Mouse (Mus musculus) R1 (cell line): Measurements from ENCODE around the gene Chmp5.
"Not testable (repeated sequence)": the region's sequence is repeated elsewhere in the genome, so short reads cannot be mapped to it uniquely, and the experiment has no call there.

Experiments used
- DNase-seq: peaks from one replicate; pipeline ENCODE4 v3.0.0-alpha.2; 2018; ENCODE audit warnings: low read depth, low spot score

Chmp5 gene

DNA sequence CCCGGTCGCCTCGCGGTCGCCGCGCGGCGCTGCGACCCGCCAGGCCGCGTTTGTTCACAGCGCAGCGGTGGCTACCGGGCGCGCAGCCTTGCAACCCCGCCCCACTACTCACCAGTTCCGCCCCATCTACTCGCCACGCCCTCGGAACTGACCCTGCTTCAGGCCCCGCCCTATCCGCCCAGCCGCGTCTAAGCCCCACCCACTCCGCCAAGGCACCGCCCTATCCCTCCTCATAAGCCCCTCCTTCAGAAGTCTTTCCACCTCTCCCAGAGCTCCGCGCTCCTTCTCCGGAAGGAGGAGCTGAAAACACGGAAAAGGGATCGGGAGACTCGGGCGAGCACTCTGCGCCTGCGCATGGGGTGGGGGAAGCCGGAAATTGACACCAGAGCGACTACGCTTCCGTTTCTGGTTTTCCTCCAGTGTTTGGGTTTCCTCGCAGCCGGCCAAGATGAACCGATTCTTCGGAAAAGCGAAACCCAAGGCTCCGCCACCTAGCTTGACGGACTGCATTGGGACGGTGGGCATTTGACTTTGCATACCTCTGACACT lies at the start of gene Chmp5, which contains the start of gene Bag1:
Gene Chmp5 (plus strand): TSS at position 248 of the 549 bp plus-strand sequence.
Gene Bag1 (minus strand): TSS at position 135 of the 549 bp plus-strand sequence.
- peak; percentile 99 for DNase-seq

DNA sequence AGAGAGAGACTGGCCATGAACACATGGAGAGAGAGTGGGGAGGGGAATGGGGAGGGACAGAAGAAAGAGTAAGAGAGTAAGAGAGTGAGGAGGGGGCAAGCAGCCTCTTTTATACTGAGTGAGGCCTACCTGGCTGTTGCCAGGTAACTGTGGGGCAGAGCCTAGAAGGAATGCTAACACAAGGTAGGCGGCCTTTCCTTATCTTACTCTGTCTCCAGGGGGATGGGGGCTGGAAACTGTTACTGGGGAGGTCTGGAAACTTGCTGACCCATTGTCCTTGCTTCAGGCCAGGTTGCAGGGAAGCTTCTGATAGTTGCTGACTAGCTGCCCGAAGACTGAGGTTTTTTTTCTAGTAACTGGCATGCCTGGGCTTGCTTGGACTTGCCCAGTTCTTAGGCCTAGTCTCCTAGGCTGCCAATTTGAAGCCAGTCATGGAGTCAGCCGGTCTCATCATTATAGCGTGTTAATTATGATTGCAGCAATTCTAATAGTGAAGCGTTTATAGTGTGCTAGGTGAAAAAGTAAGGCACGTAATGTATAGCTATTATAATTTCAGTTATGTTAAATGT lies 49.6 kb upstream of the Chmp5 start:
- peak; percentile 85 for DNase-seq

DNA sequence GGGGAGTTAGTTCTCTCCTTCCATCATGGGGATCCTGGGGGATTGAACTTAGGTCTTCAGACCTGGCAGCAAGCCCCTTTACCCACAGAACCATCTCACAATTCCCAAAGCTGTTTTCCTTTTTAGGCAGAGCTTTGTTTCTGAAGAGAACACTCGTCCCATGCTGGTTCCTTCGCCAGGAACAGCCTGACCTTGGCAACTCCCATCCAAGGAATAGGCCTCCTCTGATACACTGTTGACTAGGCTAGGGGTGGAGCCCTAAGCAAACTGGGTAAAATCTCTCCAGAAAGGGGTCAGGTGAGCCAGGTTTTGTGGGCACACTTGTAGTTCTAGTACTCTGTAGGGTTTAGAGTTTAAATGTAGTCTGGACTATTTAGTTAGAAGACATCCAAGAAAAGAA lies 48.9 kb upstream of the Chmp5 start:
- DNase-seq: peak; percentile 47

DNA sequence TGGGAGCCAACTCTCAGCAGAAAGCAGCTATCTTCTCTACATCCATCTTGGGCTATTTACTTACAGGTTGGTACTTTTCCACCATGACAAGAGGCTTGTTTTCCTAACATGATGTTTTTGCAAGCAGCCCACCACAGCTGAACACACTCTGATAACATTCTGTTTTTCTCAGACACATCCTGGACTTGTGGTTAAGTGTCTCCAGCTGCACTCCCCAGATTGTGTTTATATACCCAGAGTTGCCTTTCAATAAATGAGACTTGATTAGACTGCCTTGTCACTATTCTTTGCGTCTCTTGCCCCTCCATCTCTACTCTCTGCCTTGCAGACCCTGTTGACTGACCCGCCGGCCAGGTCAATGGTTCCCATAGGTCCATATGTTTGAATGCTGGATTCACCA lies 48.1 kb upstream of the Chmp5 start:
- DNase-seq: no peak

DNA sequence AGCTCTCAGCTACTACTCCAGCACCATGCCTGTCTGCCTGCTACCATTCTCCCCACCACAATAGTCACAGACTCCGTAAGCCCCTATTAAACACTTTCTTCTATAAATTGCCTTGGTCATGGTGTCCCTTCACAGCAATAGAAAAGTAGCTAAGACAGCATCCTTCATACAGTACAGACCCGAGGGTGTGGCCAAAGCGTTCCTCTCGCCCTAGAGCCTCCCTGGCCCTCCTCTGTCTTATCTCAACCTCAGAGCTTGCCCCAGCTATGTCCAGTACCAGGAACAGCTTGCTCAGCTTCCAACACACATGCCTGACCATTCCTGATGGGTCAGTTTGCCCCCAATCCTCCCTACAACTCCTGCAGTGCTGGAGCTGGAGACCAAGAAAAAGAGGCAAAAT lies 47.6 kb upstream of the Chmp5 start:
- no peak for DNase-seq

DNA sequence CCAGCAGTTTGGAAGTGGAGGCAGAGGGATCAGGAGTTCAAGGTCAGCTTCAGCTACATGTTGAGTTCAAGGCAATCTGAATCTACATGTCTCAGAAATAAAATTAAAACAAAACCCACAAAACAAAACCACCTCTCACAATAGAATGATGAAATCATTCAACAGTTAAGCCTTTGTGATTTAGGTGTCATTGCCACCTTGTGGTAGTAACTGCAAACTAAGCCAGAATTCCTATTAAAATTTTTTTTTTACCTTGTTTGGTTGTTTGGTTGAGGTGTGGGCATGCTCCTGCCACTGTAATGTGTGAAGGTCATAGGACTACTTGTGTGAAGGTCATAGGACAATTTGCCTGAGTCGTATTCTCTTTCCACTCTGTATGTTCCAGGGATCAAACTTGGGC lies 41.9 kb upstream of the Chmp5 start:
- DNase-seq: peak; percentile 43

DNA sequence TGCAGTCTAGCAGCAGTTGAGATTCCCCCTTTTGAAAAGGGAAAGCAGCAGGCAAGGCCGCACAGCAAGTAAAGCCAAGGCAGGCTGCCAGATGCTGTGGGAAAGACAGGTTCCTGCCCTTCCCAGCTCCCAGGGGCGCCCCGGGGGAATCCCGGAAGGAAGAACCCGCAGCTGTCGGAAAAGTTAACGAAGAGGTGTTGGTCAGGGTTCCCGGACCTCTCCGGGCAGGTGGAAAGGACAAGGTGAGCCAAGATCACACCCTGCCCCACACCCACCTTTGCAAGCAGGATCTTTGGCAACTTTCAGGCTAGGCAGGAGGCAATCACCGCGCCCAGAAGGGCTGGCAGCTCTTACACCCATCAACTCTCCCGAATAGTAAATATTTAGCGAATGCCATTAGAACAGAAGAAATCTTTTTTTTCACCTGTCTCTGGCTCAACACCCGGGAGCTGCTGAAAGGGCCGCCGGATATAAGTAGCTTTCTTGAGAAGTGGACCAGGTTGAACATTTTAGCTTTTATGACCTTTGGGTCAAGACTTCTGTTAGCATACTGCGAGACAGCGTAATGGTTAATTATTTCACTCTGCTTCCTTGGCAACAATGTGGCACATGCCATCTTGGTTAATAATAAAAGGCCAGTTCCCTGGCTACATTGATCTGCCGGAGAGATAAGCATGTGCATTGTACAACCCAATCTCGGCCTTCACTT lies 39.8 kb upstream of the Chmp5 start:
- peak; percentile 55 for DNase-seq

DNA sequence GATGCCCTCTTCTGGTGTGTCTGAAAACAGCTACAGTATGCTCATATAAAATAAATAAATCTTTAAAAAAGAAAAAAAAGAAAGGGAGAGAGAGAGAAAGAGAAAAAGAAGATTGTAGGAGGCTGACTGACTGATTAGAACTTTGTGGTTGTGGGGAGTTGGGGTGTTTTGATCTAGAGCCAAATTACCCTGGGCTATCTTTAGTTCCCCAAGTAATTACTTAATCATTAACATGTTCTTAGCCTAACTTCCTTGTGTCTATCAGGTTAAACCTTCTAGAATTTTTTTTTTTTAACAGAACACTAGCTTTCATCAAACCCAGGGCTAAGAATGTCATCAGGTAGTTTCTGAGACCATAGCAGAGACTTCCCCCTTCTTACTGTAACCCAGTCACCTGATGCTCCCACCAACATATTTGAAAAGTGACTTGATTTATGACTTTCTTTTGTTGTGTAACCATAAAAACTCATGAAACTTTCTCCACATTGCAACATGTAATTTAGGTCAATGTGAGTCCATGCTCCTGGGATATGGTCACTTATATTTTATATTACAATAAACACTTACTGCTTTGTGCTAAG lies 33.8 kb upstream of the Chmp5 start:
- DNase-seq: no peak

DNA sequence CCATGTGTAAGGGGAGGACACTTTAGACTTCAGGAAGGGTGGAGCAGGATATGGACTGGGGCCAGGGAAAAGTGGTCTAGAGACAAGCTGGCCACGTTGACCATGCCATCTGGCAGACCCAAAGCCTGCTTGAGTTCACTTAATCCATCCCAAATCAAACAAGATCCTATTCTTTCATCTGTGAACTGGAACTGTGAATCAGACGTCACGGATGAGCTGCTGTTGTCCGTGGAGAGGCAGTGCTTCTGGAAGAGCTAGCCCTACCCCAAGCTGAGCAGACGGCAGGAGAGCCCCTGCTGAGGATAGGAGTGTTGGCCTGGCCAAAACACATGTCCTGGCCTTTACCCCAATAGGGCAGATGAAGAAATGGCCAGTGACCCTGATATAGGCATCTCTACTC lies 32.3 kb upstream of the Chmp5 start:
- no peak for DNase-seq

DNA sequence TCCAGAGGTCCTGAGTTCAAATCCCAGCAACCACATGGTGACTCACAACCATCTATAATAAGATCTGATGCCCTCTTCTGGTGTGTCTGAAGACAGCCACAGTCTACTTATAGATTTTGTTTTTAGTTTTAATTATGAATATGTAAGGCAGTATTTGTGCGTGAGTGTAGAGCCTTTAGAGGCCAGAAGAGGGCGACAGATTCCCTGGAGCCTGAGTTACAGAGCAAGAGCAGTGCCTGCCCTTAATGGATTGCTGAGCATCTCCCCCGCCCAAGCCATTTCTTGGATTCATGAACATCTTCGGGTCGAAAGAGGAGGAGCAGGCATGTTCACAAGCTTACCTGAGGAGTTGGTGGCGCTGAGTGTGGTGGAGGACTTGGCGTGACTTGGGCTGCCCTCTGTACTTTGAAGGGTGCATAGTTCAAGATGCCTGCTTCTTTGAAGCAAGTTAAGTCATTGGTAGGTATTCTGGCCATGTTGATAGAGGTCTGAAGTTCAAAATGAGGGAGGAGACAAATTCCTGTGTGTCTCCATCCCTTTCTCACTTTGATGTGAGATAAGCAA lies 31.5 kb upstream of the Chmp5 start:
- DNase-seq: peak; percentile 66

DNA sequence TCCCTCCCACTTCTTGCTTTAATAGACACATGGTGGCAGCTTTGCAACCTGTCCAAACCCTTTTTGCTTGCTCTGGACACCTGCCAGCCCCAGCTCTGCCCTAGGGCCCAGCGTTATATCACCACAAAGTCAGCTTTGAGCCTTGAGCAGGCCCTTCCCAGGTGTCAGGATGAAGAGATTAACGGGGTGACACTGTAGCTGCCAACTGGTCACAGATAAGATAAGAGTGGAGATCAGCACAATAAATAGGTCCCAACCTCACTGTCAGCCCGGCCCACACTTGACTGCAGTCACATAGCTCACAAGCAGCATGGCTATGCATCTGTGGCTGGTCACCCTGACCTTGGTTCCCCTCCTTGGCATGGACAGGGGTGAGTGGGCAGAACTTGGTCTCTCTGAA lies 28.4 kb upstream of the Chmp5 start, which contains the start of gene Spink4:
Gene Spink4 (plus strand): TSS at position 268 of the 400 bp plus-strand sequence.
- DNase-seq: no peak

DNA sequence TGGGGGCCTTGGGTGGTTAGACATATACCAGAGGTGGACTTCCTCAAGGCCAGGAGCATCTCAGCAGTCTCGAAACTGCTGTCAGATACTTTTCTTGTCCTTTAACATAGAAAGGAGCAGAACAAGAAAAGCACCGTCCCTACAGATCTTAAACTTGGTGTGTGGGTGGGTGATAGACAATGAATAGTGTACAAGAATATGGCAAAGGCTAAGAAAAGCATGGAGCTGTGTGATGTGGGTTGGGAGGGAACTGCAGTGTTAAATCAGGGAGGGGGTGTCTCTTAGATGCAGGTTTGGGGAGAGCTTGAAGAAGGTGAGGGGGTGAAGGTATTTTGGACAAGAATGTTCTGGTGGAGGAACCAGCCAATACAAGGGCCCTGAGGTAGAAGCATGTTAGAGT lies 27.6 kb upstream of the Chmp5 start:
- no peak for DNase-seq

DNA sequence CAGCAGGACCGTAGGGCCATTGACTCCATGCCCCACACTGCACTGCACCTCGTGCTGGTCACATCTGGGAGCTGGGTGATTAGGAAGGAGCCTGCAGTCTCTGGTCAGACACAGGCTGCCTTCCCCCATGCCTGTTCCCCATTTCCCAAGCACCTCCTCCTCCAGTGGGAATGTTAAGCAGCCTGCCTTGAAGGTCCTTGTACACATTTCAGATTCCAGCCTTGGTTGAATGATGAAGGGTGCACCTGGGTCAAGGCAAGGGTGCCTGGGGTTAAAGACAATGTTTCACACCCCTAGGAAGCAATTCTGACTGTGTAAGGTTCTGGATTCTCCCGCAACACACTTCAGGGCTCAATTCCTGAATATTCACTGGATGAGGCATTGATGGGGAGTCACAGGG lies 26.9 kb upstream of the Chmp5 start:
- DNase-seq: no peak

DNA sequence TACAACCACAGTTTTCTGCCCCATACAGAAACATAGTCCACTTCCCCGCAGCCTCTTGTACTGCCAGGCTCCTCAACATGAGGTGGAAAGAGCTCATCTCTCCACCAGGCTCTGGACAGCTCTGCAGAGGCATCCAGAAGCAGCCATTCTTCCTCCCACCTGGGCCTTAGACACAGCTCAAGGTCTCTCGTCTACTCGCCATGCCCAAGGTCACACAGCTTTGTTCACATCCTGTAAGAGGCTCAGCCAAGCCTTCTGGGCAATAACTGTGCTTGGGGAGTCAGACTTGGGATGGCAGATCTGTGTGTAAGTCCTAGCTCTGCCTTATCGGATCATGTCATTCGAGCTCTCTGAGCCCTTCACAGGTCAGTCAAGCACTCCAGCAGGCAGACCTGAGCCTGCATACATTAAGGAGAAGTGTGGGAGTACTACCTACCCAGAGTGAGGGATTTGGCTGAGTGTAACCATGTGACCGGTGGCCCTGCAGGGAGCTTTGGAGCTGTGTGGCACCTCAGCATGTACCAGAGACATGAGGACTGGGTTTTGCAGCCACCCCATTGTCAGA lies 25.0 kb upstream of the Chmp5 start:
- DNase-seq: peak; percentile 28

DNA sequence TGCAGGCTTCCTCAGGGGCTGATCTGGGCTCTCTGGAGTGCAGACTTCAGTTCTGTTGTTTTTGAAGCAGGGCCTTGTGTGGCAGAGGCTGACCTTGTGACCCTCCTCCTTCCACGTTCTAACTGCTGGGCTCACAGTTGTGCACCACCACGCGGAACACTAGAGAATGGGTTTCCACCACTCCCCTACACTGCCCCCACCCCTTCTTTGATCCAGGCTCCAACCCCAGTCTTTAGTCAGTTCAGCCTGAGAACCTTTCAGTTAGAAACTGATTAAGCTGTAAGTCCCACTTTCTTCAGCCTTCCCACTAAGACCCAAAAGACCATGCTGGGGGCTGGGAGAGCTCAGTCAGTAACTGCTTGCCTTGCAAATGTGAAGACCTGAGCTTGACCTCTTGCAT lies 22.6 kb upstream of the Chmp5 start:
- DNase-seq: no peak

DNA sequence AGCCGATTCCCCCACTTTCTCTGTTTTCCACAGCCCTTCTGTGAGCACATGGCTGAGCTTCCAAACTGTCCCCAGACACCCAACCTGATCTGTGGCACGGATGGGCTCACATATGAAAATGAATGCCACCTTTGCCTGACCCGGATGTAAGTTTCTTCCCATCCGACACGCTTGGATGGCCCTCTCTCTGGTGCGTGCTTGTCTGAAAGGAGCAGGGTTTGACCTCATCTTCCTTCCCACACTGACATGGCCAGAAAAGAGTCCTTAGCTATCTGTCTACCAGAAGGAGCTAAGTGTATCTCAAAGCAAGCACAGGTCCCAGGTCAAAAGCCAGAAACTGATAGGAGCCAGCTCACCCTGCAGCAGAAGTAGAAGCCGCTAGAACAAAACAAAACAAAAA lies 19.2 kb upstream of the Chmp5 start:
- no peak for DNase-seq

DNA sequence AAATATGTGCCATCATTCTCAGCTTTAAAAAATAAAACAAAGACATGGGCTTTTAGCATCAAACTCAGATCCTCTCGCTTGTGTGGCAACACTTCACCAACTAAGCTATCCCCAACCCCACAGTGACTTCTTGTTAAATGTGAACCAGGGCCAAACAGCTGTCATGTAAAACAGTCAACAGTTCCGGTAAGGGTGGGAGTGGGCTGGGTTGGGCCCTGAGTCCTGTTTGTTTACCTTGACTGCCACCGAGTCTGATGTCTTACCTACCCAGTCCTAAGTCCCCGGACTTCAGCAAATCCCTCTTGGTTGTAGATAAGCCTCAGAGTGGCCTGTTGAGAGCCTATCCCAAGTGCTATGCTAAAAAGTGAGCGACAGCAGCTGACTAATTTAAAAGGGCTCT lies 14.5 kb upstream of the Chmp5 start:
- peak; percentile 53 for DNase-seq

DNA sequence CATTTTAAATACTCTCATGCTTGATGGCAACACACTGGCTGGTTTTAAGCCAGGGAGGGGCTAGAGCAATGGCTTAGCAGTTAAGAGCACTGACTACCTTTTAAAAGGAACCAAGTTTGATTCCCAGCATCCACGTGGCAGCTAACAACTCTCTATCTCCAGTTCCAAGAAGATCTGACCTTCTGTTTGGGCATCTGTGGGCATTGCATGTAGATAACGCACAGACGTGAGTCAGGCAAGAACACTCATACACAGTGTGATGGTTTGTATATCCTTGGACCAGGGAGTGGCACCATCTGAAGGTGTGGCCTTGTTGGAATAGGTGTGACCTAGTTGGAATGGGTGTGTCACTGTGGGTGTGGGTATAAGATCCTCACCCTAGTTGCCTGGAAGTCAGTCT lies 13.8 kb upstream of the Chmp5 start:
- not testable (repeated sequence) for DNase-seq

DNA sequence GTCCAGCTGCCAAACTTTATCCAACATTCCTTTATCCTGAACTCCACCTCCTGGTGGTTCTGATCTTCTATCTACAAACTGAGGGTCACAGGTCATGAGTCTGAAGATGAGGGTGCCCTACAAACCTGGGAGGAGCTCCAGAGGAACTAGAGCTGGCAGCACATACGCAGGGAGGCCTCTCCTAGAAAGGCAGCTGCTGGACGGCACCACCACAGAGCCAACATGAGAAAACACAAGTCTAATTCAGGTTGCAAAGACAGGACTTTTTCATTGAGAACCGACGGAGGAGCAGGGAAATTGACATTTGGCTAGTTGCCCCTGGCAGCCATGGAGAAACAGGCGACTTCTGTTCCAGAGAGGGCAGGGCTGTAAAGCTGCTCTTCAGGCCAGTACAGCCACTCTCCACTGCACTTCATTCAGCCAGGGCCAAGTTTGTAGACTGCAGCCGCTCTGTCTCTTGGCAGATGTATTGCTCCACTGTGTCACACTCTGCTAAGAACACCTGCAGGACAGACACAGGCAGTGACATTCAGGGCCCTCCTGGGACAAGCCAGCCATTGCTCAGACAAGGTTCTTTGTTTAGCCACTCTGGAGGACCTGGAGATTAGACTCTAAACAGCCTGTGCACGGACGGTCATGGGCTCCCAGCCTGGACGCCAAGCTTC lies 11.9 kb upstream of the Chmp5 start:
- no peak for DNase-seq

DNA sequence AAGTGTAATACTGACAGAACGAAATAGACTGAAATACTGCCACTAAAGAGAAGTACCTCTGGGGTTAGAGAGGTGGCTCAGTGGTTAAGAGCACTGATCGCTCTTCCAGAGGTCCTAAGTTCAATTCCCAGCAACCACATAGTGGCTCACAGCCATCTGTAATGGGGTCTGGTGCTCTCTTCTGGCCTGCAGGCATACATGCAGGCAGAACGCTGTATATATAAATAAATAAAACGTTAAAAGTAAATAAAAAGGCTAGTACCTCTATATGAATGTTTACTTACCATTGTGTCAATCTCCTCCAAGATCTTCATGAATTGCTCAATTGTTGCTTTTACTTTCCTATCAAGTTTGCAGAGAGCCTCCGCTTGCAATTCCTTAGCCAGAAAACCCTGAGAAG lies 9.4 kb upstream of the Chmp5 start:
- DNase-seq: no peak

DNA sequence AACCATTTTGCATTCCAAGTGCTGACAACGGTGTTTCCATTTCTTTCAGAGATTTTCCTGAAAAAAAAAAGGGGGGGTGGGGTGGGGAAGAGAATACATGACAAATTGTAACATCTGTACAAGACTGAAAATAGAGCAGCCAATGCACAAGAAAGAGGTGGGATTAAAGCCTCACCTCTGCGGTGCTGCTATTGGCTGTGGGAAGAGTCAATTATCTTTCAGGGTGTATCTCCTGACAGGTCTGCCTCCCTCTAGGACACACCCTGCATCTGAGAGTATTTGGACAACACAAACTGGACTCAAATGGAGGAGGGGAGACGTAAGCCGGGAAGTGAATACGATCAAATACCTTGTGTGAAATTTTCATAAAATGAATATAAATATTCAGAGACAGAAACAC lies 4.6 kb upstream of the Chmp5 start:
- DNase-seq: peak; percentile 75
